Mouse (Mus musculus): ENCODE data around the gene Wdr76. TPM values are rescaled to one million over a fixed set of nuclear protein-coding genes. Genes with fewer than 3 reads are reported as not detected.
"Not testable (repeated sequence)": the region's sequence is repeated elsewhere in the genome, so short reads cannot be mapped to it uniquely, and the experiment has no call there.

Gene Wdr76
- polyA plus RNA-seq, 1 experiment: 15.5 TPM

DNA sequence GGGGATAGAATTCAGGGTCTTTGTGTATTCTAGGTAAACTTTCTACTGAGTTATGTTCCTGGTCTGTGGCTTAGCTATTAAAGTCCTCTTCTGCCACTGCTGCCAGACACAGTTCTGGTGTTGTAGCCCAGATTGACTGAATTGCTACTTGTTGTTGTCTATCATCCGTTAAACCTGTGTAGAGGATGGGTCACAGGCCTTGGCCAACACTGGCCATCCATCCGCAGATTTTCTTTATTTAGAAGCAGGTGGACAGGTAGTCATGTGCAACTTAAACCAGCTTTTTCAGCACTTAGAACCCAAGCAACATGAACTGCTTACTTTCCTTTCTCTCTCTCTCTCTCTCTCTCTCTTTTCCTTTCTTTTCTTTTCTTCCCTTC lies 1.4 kb downstream of the Wdr76 start:
- DNase-seq: no peak
- Histone ChIP-seq H3K27me3 (ENCODE audit: control insufficient read depth, insufficient read depth, low read length) (no peaks in the 10 kb centered on the region), H3K27ac (ENCODE audit: control insufficient read depth, insufficient read depth, low read length) (no peak overlapping the region), H3K4me1 (replicated peaks; ENCODE audit: control insufficient read depth, insufficient read depth, low read length) (no peaks in the 10 kb centered on the region; the same call in 1 of the 2 replicates), H3K36me3 (ENCODE audit: control insufficient read depth, insufficient read depth, low read length) (peaks cover 7% of the 10 kb centered on the region; the same call in 1 of the 2 replicates), H3K4me3 (ENCODE audit: control insufficient read depth, insufficient read depth, low read length) (no peak overlapping the region)
- TF ChIP-seq POLR2A (IDR thresholded peaks at IDR 0.05; ENCODE audit: control insufficient read depth, extremely low read depth, insufficient read depth, low read length, poor library complexity) (no peak), CTCF (IDR thresholded peaks at IDR 0.05; ENCODE audit: borderline replicate concordance, control insufficient read depth, extremely low read depth, insufficient read depth, low read length, poor library complexity) (no peak)
- WGBS: 92% methylated on average over 2 of the region's 2 CpGs

DNA sequence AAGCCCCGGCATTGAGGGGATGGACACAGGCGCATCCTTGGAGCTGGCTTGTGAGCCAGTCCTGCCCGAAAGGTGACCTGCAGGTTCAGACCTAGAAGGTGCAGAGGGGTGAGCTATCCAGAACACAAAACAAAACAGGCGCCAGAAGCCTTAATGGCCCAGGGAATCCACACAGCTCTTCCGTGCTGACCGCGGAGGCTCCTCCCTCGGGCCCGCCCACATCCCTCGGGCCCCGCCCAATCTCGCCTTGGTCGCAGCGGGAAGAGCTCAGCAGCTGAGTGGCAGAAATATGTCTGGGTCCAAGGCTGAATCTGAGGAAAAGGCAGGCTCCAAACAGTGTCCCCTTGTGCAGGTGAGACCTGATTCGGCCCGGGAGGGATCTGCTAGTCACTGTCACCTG lies 3.1 kb downstream of the Wdr76 start:
- WGBS: 79% methylated on average over 16 of the region's 16 CpGs
- H3K4me3 ChIP-seq (ENCODE audit: control insufficient read depth, insufficient read depth, low read length): peak overlapping the region; percentile 2; the same call in 1 of the 2 replicates
- DNase-seq: peak; percentile 32
- H3K27me3 ChIP-seq (ENCODE audit: control insufficient read depth, insufficient read depth, low read length): no peaks in the 10 kb centered on the region
- H3K4me1 ChIP-seq (replicated peaks; ENCODE audit: control insufficient read depth, insufficient read depth, low read length): no peaks in the 10 kb centered on the region; the same call in 1 of the 2 replicates
- TF ChIP-seq POLR2A (IDR thresholded peaks at IDR 0.05; ENCODE audit: control insufficient read depth, extremely low read depth, insufficient read depth, low read length, poor library complexity) (no peak), CTCF (IDR thresholded peaks at IDR 0.05; ENCODE audit: borderline replicate concordance, control insufficient read depth, extremely low read depth, insufficient read depth, low read length, poor library complexity) (no peak)
- H3K27ac ChIP-seq (ENCODE audit: control insufficient read depth, insufficient read depth, low read length): no peak overlapping the region
- H3K36me3 ChIP-seq (ENCODE audit: control insufficient read depth, insufficient read depth, low read length): peaks cover 11% of the 10 kb centered on the region

DNA sequence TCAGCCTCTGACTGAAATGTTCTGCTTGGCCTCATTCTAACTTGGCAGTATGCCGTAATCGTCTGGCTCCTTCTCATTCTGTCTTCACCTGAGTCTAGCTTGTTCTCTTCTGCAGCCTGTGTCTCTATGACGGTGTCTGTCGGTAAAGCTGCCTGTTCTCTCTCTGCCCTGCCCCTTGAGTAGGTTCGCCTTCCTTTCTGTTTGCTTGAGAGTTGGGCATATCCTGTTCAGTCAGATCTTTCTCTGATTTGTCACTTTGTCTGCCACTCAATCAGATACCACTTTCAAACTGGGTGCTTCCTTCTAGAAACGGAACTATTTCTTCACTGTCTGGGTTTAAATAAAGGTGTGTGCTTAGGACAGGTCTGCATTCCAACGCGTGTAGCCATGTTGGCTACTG lies 4.9 kb downstream of the Wdr76 start:
- 88% methylated on average over 8 of the region's 8 CpGs for WGBS
- H3K27me3 ChIP-seq (ENCODE audit: control insufficient read depth, insufficient read depth, low read length): no peaks in the 10 kb centered on the region
- no peak for DNase-seq
- H3K4me3 ChIP-seq (ENCODE audit: control insufficient read depth, insufficient read depth, low read length): no peak overlapping the region
- peaks cover 19% of the 10 kb centered on the region for H3K36me3 ChIP-seq (ENCODE audit: control insufficient read depth, insufficient read depth, low read length)
- TF ChIP-seq POLR2A (IDR thresholded peaks at IDR 0.05; ENCODE audit: control insufficient read depth, extremely low read depth, insufficient read depth, low read length, poor library complexity) (no peak), CTCF (IDR thresholded peaks at IDR 0.05; ENCODE audit: borderline replicate concordance, control insufficient read depth, extremely low read depth, insufficient read depth, low read length, poor library complexity) (no peak)
- 0 out of 2 replicates have a peak overlapping the region, but pooled peaks have one; percentile 18 for H3K27ac ChIP-seq (ENCODE audit: control insufficient read depth, insufficient read depth, low read length)
- H3K4me1 ChIP-seq (replicated peaks; ENCODE audit: control insufficient read depth, insufficient read depth, low read length): no peaks in the 10 kb centered on the region; the same call in 1 of the 2 replicates

DNA sequence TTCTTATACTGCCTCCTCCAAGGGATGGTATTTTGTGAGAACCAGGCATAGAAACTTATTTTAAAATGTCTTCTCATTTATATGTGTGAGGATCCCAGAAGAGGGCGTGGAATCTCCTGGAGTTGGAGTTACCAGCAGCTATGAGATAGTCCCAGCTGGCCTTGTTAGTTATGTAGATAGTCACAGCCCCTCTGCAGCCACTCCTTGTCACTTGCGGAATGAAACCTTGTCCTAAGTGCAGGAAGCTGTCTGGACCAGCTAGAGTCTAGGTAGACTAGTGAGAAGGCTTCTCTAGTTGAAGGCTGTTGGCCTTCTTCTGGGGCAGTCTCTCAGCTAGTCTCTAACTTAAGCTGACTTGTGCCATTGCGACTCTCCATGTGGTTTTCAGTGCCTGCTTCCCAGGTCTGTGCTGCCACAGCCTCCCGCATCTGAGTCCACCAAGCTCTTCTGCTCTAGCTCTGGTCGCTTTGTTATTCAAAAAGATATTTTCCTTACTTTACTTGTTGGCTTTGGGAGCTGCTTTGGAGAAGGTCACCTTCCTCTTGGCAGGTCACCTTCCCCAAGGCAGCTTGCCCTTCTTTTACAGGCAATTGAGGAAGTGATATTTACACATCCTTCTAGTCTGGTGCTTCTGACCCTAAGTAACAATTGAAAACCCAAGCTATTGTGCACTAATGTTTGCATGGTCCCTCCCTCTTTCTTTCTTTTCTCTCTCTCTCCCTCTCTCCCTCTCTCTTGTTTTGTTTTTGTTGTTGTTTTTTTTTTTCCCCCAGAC lies 6.7 kb downstream of the Wdr76 start:
- not testable (repeated sequence) for H3K4me1 ChIP-seq (replicated peaks; ENCODE audit: control insufficient read depth, insufficient read depth, low read length); H3K4me3 ChIP-seq (ENCODE audit: control insufficient read depth, insufficient read depth, low read length); DNase-seq; H3K27ac ChIP-seq (ENCODE audit: control insufficient read depth, insufficient read depth, low read length); H3K27me3 ChIP-seq (ENCODE audit: control insufficient read depth, insufficient read depth, low read length)
- 98% methylated on average over 5 of the region's 5 CpGs for WGBS
- H3K36me3 ChIP-seq (ENCODE audit: control insufficient read depth, insufficient read depth, low read length): peaks cover 30% of the 10 kb centered on the region

DNA sequence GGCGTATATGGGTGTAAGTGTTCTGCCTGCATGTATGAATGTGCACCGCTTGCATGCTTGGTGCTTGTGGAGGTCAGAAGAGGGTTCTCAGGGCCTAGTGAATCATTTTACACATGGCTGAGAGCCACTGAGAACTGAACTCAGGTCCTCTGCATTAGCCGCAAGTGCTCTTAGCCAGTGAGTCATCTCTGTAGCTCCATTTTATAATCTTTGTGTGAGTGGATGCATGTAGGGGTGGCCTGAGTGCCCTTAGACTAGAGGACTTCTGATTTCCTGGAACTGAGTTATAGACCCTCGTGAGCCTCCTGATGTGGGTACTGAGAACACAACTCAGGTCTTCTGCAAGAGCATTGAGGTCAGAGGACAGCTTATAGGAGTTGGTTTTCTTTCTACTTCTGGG lies 7.7 kb downstream of the Wdr76 start:
- 96% methylated on average over 4 of the region's 4 CpGs for WGBS
- Histone ChIP-seq H3K4me1 (replicated peaks; ENCODE audit: control insufficient read depth, insufficient read depth, low read length) (no peaks in the 10 kb centered on the region), H3K27ac (ENCODE audit: control insufficient read depth, insufficient read depth, low read length) (no peak overlapping the region), H3K4me3 (ENCODE audit: control insufficient read depth, insufficient read depth, low read length) (no peak overlapping the region), H3K36me3 (ENCODE audit: control insufficient read depth, insufficient read depth, low read length) (peaks cover 37% of the 10 kb centered on the region), H3K27me3 (ENCODE audit: control insufficient read depth, insufficient read depth, low read length) (no peaks in the 10 kb centered on the region)
- TF ChIP-seq POLR2A (IDR thresholded peaks at IDR 0.05; ENCODE audit: control insufficient read depth, extremely low read depth, insufficient read depth, low read length, poor library complexity): no peak
- no peak for TF ChIP-seq CTCF (IDR thresholded peaks at IDR 0.05; ENCODE audit: borderline replicate concordance, control insufficient read depth, extremely low read depth, insufficient read depth, low read length, poor library complexity)
- DNase-seq: no peak

DNA sequence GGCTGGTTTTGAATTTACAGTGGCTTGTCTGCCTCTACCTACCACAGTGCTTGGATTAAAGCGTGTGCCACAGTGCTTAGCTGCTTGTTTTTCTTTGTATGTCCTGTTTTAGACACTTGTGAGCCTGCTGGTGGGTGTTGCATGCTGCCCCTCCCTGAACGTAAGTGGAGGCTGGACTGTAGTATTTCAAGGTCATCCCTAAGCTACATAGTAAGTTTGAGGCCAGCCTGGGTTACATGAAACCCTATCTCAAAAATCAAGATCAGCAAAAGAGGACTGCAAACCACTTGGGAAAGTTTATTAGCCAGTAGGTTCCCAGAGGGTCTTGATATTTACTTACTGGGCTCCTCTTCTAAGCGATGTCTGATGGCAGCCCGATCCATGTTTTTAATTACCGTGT lies 11.6 kb downstream of the Wdr76 start:
- no peak for DNase-seq
- Histone ChIP-seq H3K4me3 (ENCODE audit: control insufficient read depth, insufficient read depth, low read length) (no peak overlapping the region), H3K36me3 (ENCODE audit: control insufficient read depth, insufficient read depth, low read length) (peaks cover 37% of the 10 kb centered on the region), H3K4me1 (replicated peaks; ENCODE audit: control insufficient read depth, insufficient read depth, low read length) (no peaks in the 10 kb centered on the region), H3K27ac (ENCODE audit: control insufficient read depth, insufficient read depth, low read length) (no peak overlapping the region), H3K27me3 (ENCODE audit: control insufficient read depth, insufficient read depth, low read length) (no peaks in the 10 kb centered on the region)
- WGBS: 98% methylated on average over 5 of the region's 5 CpGs
- no peak for TF ChIP-seq CTCF (IDR thresholded peaks at IDR 0.05; ENCODE audit: borderline replicate concordance, control insufficient read depth, extremely low read depth, insufficient read depth, low read length, poor library complexity)
- no peak for TF ChIP-seq POLR2A (IDR thresholded peaks at IDR 0.05; ENCODE audit: control insufficient read depth, extremely low read depth, insufficient read depth, low read length, poor library complexity)

DNA sequence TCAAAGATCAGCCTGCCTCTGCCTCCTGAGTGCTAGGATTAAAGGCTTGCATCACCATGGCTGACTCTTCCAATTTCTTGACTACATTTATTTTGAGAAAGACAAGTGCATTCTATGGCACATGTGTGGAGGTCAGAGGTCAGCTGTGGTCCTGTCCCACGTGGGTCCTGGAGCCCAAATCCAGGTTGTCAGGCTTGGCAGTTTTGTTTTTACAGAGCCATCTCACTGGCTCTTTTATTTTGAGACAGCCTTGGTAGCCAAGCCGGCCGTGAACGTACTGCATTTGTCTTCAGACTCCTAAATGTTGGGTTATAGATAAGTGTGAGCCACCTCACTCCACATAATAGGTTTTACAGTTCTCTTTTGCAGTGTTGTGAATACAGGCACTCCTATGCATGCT lies 12.2 kb downstream of the Wdr76 start:
- H3K27me3 ChIP-seq (ENCODE audit: control insufficient read depth, insufficient read depth, low read length); H3K27ac ChIP-seq (ENCODE audit: control insufficient read depth, insufficient read depth, low read length); H3K4me1 ChIP-seq (replicated peaks; ENCODE audit: control insufficient read depth, insufficient read depth, low read length); DNase-seq; H3K4me3 ChIP-seq (ENCODE audit: control insufficient read depth, insufficient read depth, low read length): not testable (repeated sequence)
- WGBS: 96% methylated on average over 4 of the region's 4 CpGs
- peaks cover 37% of the 10 kb centered on the region for H3K36me3 ChIP-seq (ENCODE audit: control insufficient read depth, insufficient read depth, low read length)

Data from thymus, adult 2 months (tissue).